Comparison of ENCODE assay signal across 9 mouse cellular contexts in the genomic region with DNA sequence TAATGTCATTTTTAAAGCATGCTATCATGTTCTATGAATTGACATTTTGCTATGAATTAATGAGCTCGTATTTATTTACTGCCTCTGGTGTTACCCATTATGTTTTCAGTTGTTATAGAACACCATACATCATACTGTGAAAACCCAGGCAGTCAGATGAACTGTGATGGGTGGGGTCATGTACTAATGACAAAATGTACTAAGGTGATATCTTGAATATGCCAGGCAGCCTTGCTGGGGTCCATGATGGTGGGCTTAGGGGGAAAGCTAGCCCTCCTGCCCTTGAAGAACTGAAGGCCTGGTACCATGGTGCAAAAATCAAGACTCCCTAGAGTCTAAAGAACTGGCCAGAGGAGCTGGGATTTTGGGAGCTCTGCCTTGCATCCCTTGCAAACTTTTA. TPM values are rescaled to one million over a fixed set of nuclear protein-coding genes. Genes with fewer than 3 reads are reported as not detected.
DNase-seq lines count a peak whose midpoint lies in the region; ATAC-seq and TF ChIP-seq lines count a peak whose summit lies in the region.
"Had no signal": no experiment of that assay in that cellular context is flagged by ENCODE, and none has a peak within 500 bp of the region (broad histone marks: within the 10 kb centered on the region; RNA-seq: fewer than 3 reads in every experiment).

No protein-coding gene starts in this region.

- TF ChIP-seq CTCF in midbrain, postnatal 0 days (IDR thresholded peaks at IDR 0.05), result no peak

- 91% methylated on average over 1 of the region's 1 CpGs for WGBS in midbrain, embryonic 10.5 days
- 80% methylated on average over 1 of the region's 1 CpGs for WGBS in midbrain, postnatal 0 days
- 91% methylated on average over 1 of the region's 1 CpGs for WGBS in limb, embryonic 10.5 days
- 67% methylated on average over 1 of the region's 1 CpGs for WGBS in neural tube, embryonic 15.5 days

- H3K4me3 ChIP-seq in midbrain, embryonic 10.5 days, result peak overlapping the region; percentile 48; the same call in 1 of the 2 replicates
- H3K4me3 ChIP-seq in midbrain, postnatal 0 days (ENCODE audit: low read depth, low read length), result no peak overlapping the region
- H3K4me3 ChIP-seq in limb, embryonic 10.5 days, result peak overlapping the region; percentile 45; the same call in 1 of the 2 replicates
- H3K4me3 ChIP-seq in neural tube, embryonic 15.5 days (replicated peaks), result 0 out of 2 replicates have a peak overlapping the region, but pooled peaks have one; percentile 3

- ATAC-seq in midbrain, postnatal 0 days (ENCODE audit: low FRiP score), result no peak
- no peak for ATAC-seq in neural tube, embryonic 15.5 days (ENCODE audit: low FRiP score)
- ATAC-seq: activated CD4-positive, CD25-positive, alpha-beta regulatory T cell, adult 4 months had no signal

- DNase-seq in cerebellum, postnatal 10 days, result peak; percentile 13 to 22
- DNase-seq in cerebellum, postnatal 14 days, result no peak
- DNase-seq in midbrain, embryonic 10.5 days (ENCODE audit: low spot score), result no peak
- no peak for DNase-seq in midbrain, postnatal 0 days (ENCODE audit: low spot score)
- DNase-seq in limb, embryonic 10.5 days (ENCODE audit: low spot score), result no peak
- DNase-seq in thymus, postnatal 0 days (ENCODE audit: low spot score), result no peak
- no peak for DNase-seq in thymus, postnatal 36 days

- no peaks in the 10 kb centered on the region for H3K36me3 ChIP-seq in midbrain, embryonic 10.5 days
- no peaks in the 10 kb centered on the region for H3K36me3 ChIP-seq in midbrain, postnatal 0 days (ENCODE audit: insufficient read depth, low read length)
- H3K36me3 ChIP-seq in limb, embryonic 10.5 days, result no peaks in the 10 kb centered on the region
- no peaks in the 10 kb centered on the region for H3K36me3 ChIP-seq in neural tube, embryonic 15.5 days

- no peak overlapping the region for H3K4me2 ChIP-seq in midbrain, postnatal 0 days (ENCODE audit: low read depth, low read length, poor library complexity, severe bottlenecking)
- H3K4me2 ChIP-seq in neural tube, embryonic 15.5 days, result peak overlapping the region; percentile 57

- peak overlapping the region; percentile 80 for H3K27ac ChIP-seq in midbrain, embryonic 10.5 days (replicated peaks)
- no peak overlapping the region for H3K27ac ChIP-seq in midbrain, postnatal 0 days (ENCODE audit: low read depth, low read length)
- H3K27ac ChIP-seq in limb, embryonic 10.5 days, result peak overlapping the region; percentile 83
- peak overlapping the region; percentile 67 for H3K27ac ChIP-seq in neural tube, embryonic 15.5 days (replicated peaks)

- H3K9ac ChIP-seq in midbrain, postnatal 0 days (replicated peaks; ENCODE audit: low read length, poor library complexity, severe bottlenecking), result no peak overlapping the region
- no peak overlapping the region for H3K9ac ChIP-seq in neural tube, embryonic 15.5 days (replicated peaks)

- H3K9me3 ChIP-seq in midbrain, embryonic 10.5 days (replicated peaks), result no peaks in the 10 kb centered on the region
- H3K9me3 ChIP-seq in midbrain, postnatal 0 days (ENCODE audit: low read length), result no peaks in the 10 kb centered on the region
- H3K9me3 ChIP-seq in limb, embryonic 10.5 days (replicated peaks), result no peaks in the 10 kb centered on the region
- no peaks in the 10 kb centered on the region for H3K9me3 ChIP-seq in neural tube, embryonic 15.5 days (replicated peaks)

- peaks cover 17% of the 10 kb centered on the region for H3K4me1 ChIP-seq in midbrain, embryonic 10.5 days
- 0 out of 2 replicates have a peak, but pooled peaks cover 5% of the 10 kb centered on the region for H3K4me1 ChIP-seq in midbrain, postnatal 0 days (ENCODE audit: insufficient read depth, low read length)
- peaks cover 12% of the 10 kb centered on the region for H3K4me1 ChIP-seq in limb, embryonic 10.5 days
- peaks cover 18% of the 10 kb centered on the region for H3K4me1 ChIP-seq in neural tube, embryonic 15.5 days

- H3K27me3 ChIP-seq in midbrain, embryonic 10.5 days (ENCODE audit: low read depth, poor library complexity, severe bottlenecking), result no peaks in the 10 kb centered on the region
- H3K27me3 ChIP-seq in midbrain, postnatal 0 days (ENCODE audit: insufficient read depth, low read length), result no peaks in the 10 kb centered on the region
- H3K27me3 ChIP-seq in limb, embryonic 10.5 days (ENCODE audit: low read depth, poor library complexity, severe bottlenecking), result no peaks in the 10 kb centered on the region
- no peaks in the 10 kb centered on the region; the same call in 1 of the 2 replicates for H3K27me3 ChIP-seq in neural tube, embryonic 15.5 days (replicated peaks)

RNA-seq across cellular contexts. Expression of gene Nrde2, which starts 8.0 kb away (rescaled TPM):
- polyA plus RNA-seq in midbrain, embryonic 10.5 days (2016; fragmentation: Nextera tagmentation; extraction: Ambion mirVana), result 14.1 and 15.1 TPM in 2 replicates
- total RNA-seq in midbrain, postnatal 0 days (2014; rRNA removed), result 13.9 and 23.4 TPM in 2 replicates
- 12.9 and 13.1 TPM in 2 replicates for polyA plus RNA-seq in midbrain, postnatal 0 days (2015; fragmentation: Nextera tagmentation; extraction: Ambion mirVana)
- 15.5 and 16.3 TPM in 2 replicates for polyA plus RNA-seq in limb, embryonic 10.5 days (2016; fragmentation: Nextera tagmentation; extraction: Ambion mirVana)
- polyA plus RNA-seq in neural tube, embryonic 15.5 days (2015; fragmentation: Nextera tagmentation; extraction: Ambion mirVana), result 10.4 and 11.8 TPM in 2 replicates
- 23.5 and 27.0 TPM in 2 replicates for polyA plus RNA-seq in thymus, postnatal 0 days (2015; fragmentation: Nextera tagmentation; extraction: Ambion mirVana)

RNA-seq across cellular contexts. Expression of gene Calm1, which starts 31.7 kb away (rescaled TPM):
- polyA plus RNA-seq in midbrain, embryonic 10.5 days (2016; fragmentation: Nextera tagmentation; extraction: Ambion mirVana), result 1,473 and 1,491 TPM in 2 replicates
- total RNA-seq in midbrain, postnatal 0 days (2014; rRNA removed), result 1,086 and 1,419 TPM in 2 replicates
- polyA plus RNA-seq in midbrain, postnatal 0 days (2015; fragmentation: Nextera tagmentation; extraction: Ambion mirVana), result 4,369 and 4,581 TPM in 2 replicates
- 1,121 and 1,290 TPM in 2 replicates for polyA plus RNA-seq in limb, embryonic 10.5 days (2016; fragmentation: Nextera tagmentation; extraction: Ambion mirVana)
- polyA plus RNA-seq in neural tube, embryonic 15.5 days (2015; fragmentation: Nextera tagmentation; extraction: Ambion mirVana), result 2,749 and 3,020 TPM in 2 replicates
- polyA plus RNA-seq in thymus, postnatal 0 days (2015; fragmentation: Nextera tagmentation; extraction: Ambion mirVana), result 1,636 and 1,740 TPM in 2 replicates

RNA-seq across cellular contexts. Expression of gene Psmc1, which starts 57.5 kb away (rescaled TPM):
- polyA plus RNA-seq in midbrain, embryonic 10.5 days (2016; fragmentation: Nextera tagmentation; extraction: Ambion mirVana), result 417 and 419 TPM in 2 replicates
- 95.3 and 124 TPM in 2 replicates for total RNA-seq in midbrain, postnatal 0 days (2014; rRNA removed)
- 289 and 306 TPM in 2 replicates for polyA plus RNA-seq in midbrain, postnatal 0 days (2015; fragmentation: Nextera tagmentation; extraction: Ambion mirVana)
- polyA plus RNA-seq in limb, embryonic 10.5 days (2016; fragmentation: Nextera tagmentation; extraction: Ambion mirVana), result 399 and 416 TPM in 2 replicates
- 280 and 292 TPM in 2 replicates for polyA plus RNA-seq in neural tube, embryonic 15.5 days (2015; fragmentation: Nextera tagmentation; extraction: Ambion mirVana)
- polyA plus RNA-seq in thymus, postnatal 0 days (2015; fragmentation: Nextera tagmentation; extraction: Ambion mirVana), result 277 and 292 TPM in 2 replicates

Comparison
In these comparisons a context has a peak if more than half of its experiments do, and no peak if none do; other contexts are left out.
1. DNase-seq: peak in cerebellum, postnatal 10 days (2 of 2); none in cerebellum, postnatal 14 days (0 of 2), midbrain, embryonic 10.5 days (single experiment), midbrain, postnatal 0 days (single experiment), limb, embryonic 10.5 days (single experiment), thymus, postnatal 0 days (single experiment) and thymus, postnatal 36 days (0 of 2).